Mouse (Mus musculus): ENCODE measurements at regions not wholly inside any gene's neighbourhood (a gene's known extent, or its start where the extent isn't known, plus 50 kb on each side); places are given as distances from the start of the nearest gene placed in this dataset.

DNA sequence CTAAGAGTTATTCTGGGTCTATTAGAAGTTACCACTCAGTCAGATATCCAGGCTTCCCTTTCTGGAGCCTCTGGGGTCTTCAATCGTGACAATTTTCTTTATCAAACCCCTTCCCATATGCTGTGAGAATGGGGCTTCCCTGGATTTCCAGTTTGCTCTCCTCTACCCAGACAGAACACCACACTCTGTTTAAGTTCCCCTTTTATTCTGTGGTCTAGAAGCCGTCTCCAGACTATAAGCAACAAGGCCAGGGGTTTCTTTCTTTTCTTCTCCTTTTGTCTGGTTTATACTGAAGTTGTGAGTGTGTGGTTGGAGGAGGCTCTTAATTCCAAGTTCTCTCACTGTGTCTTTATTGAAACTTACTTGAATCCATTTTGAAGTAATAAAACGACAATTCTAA is 225.5 kb downstream of the 1700129C05Rik start:
- Histone ChIP-seq H3K79me2 (replicated peaks; ENCODE audit: control insufficient read depth, extremely low read depth, insufficient read depth, poor library complexity, severe bottlenecking) (no peaks in the 10 kb centered on the region), H3K27ac (ENCODE audit: insufficient read depth, low read depth) (no peak overlapping the region), H3K9me3 (replicated peaks; ENCODE audit: low read length) (no peaks in the 10 kb centered on the region), H3K4me1 (ENCODE audit: control insufficient read depth in 1 of 2, insufficient read depth in 2 of 2) (peaks cover 3 to 12% of the 10 kb centered on the region in 2 experiments; a peak in 2 of 4 replicates), H3K4me3 (replicated peaks in 1 of 3; ENCODE audit: low read depth in 2 of 3, low read length in 2 of 3, poor library complexity in 1 of 3) (peak overlapping the region in 1 of 3 experiments; percentile 24), H3K36me3 (replicated peaks in 1 of 2; ENCODE audit: control insufficient read depth in 1 of 2, insufficient read depth in 1 of 2, low read length in 1 of 2) (no peaks in the 10 kb centered on the region), H3K27me3 (replicated peaks) (no peaks in the 10 kb centered on the region), H3K9ac (ENCODE audit: insufficient read depth, low read depth) (peak overlapping the region; percentile 48; the same call in 1 of the 2 replicates), H3K4me2 (ENCODE audit: insufficient read depth, low read depth, poor library complexity, severe bottlenecking) (no peak overlapping the region; the same call in 1 of the 2 replicates)
- in situ Hi-C loops (cut with MboI; ENCODE audit: low pct_ligation_motif_present, low pct_unique_long_range_greater_than_20kb, low sequenced_read_pairs) (no loop called here), dilution Hi-C loops (cut with MboI; ENCODE audit: extremely low pct_ligation_motif_present, extremely low pct_unique_long_range_greater_than_20kb, low sequenced_read_pairs) (no loop called here)
- peak; percentile 45 for DNase-seq (ENCODE audit: extremely low read depth)
- TF ChIP-seq CHD2 (IDR thresholded peaks at IDR 0.05; ENCODE audit: low read length) (no peak), ZC3H11A (IDR thresholded peaks at IDR 0.05; ENCODE audit: low read depth, low read length) (no peak), IRF4 (IDR thresholded peaks at IDR 0.05; ENCODE audit: low read depth, low read length) (no peak), POLR2AphosphoS2 (IDR thresholded peaks at IDR 0.05; ENCODE audit: low read depth, low read length) (no peak)

DNA sequence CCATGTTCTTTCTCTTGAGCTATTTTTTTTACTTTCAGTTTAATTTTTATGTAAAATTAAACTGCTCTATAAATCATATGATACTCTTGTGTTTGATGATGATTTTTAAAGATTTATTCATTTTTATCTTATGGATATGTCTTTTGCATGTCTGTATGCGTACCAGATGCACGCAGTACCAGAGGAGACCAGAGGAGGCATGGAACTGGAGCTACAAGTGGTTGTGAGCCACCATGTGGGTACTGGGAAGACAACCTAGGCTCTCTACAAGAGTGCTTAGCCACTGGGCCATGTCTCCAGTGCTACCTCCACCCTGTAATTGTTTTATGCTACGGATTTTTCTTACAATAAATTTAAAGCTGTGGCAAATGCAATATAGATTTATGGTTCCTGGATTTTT is 227.8 kb downstream of the 1700129C05Rik start:
- H3K27ac ChIP-seq (ENCODE audit: insufficient read depth, low read depth), result no peak overlapping the region
- dilution Hi-C loops (cut with MboI; ENCODE audit: extremely low pct_ligation_motif_present, extremely low pct_unique_long_range_greater_than_20kb, low sequenced_read_pairs), result no loop called here
- in situ Hi-C loops (cut with MboI; ENCODE audit: low pct_ligation_motif_present, low pct_unique_long_range_greater_than_20kb, low sequenced_read_pairs), result no loop called here
- H3K4me2 ChIP-seq (ENCODE audit: insufficient read depth, low read depth, poor library complexity, severe bottlenecking), result no peak overlapping the region
- no peak overlapping the region for H3K4me3 ChIP-seq (replicated peaks in 1 of 3; ENCODE audit: low read depth in 2 of 3, low read length in 2 of 3, poor library complexity in 1 of 3)
- TF ChIP-seq EP300 (IDR thresholded peaks at IDR 0.05; ENCODE audit: low read length), result no peak
- TF ChIP-seq RAD21 (IDR thresholded peaks at IDR 0.05; ENCODE audit: low read depth, low read length), result peak; percentile 0; the same call in 1 of the 2 replicates
- no peak for TF ChIP-seq BHLHE40 (IDR thresholded peaks at IDR 0.05; ENCODE audit: low read depth, low read length)
- TF ChIP-seq CTCF (conservative IDR thresholded peaks at IDR 0.05 in 1 of 2, IDR thresholded peaks at IDR 0.05 in 1 of 2; ENCODE audit: low read depth in 2 of 2, low read length in 2 of 2), result peak in 1 of 2 experiments; percentile 46; a peak in 2 of 4 replicates
- no peak for TF ChIP-seq NRF1 (IDR thresholded peaks at IDR 0.05; ENCODE audit: low read depth, low read length)
- H3K9ac ChIP-seq (ENCODE audit: insufficient read depth, low read depth), result no peak overlapping the region
- no peak for DNase-seq (ENCODE audit: extremely low read depth)
- H3K27me3 ChIP-seq (replicated peaks), result no peaks in the 10 kb centered on the region
- no peaks in the 10 kb centered on the region for H3K79me2 ChIP-seq (replicated peaks; ENCODE audit: control insufficient read depth, extremely low read depth, insufficient read depth, poor library complexity, severe bottlenecking)
- H3K9me3 ChIP-seq (replicated peaks; ENCODE audit: low read length), result peaks cover 3% of the 10 kb centered on the region
- peaks cover 3 to 12% of the 10 kb centered on the region in 2 experiments; a peak in 2 of 4 replicates for H3K4me1 ChIP-seq (ENCODE audit: control insufficient read depth in 1 of 2, insufficient read depth in 2 of 2)
- H3K36me3 ChIP-seq (replicated peaks in 1 of 2; ENCODE audit: control insufficient read depth in 1 of 2, insufficient read depth in 1 of 2, low read length in 1 of 2), result no peaks in the 10 kb centered on the region

DNA sequence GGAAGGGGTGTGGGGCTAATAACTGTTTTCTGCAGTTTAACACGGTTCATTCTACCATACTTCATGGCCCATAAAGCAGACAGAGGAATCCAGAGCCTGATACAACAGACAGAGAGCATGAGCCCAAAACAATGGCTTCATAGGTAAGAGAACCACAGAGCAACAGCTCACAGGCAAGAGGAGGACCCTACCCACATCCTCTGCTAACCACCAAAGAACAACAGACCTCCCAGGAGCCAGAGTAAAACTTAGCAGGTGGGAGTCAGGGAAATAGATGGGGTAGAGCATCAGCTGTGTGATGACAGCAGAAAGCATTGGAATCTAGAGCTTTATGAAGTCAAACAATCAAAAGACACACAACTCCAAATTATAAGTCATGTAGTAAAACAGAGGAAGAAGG is 231.8 kb downstream of the 1700129C05Rik start:
- Histone ChIP-seq H3K4me1 (ENCODE audit: control insufficient read depth in 1 of 2, insufficient read depth in 2 of 2) (no peaks in the 10 kb centered on the region; a peak in 1 of 4 replicates), H3K79me2 (replicated peaks; ENCODE audit: control insufficient read depth, extremely low read depth, insufficient read depth, poor library complexity, severe bottlenecking) (no peaks in the 10 kb centered on the region; the same call in 1 of the 2 replicates), H3K9me3 (replicated peaks; ENCODE audit: low read length) (peaks cover 3% of the 10 kb centered on the region), H3K36me3 (replicated peaks in 1 of 2; ENCODE audit: control insufficient read depth in 1 of 2, insufficient read depth in 1 of 2, low read length in 1 of 2) (no peaks in the 10 kb centered on the region), H3K27ac (ENCODE audit: insufficient read depth, low read depth) (no peak overlapping the region), H3K9ac (ENCODE audit: insufficient read depth, low read depth) (no peak overlapping the region), H3K27me3 (replicated peaks) (no peaks in the 10 kb centered on the region), H3K4me3 (replicated peaks in 1 of 3; ENCODE audit: low read depth in 2 of 3, low read length in 2 of 3, poor library complexity in 1 of 3) (no peak overlapping the region), H3K4me2 (ENCODE audit: insufficient read depth, low read depth, poor library complexity, severe bottlenecking) (no peak overlapping the region)
- no peak for TF ChIP-seq MYC (IDR thresholded peaks at IDR 0.05; ENCODE audit: low read depth, low read length)
- no peak for TF ChIP-seq MAFK (IDR thresholded peaks at IDR 0.05; ENCODE audit: insufficient replicate concordance, low read length)
- no peak for TF ChIP-seq MAZ (IDR thresholded peaks at IDR 0.05; ENCODE audit: low read depth, low read length)
- no peak for TF ChIP-seq JUN (IDR thresholded peaks at IDR 0.05; ENCODE audit: insufficient read depth, low read depth, low read length)
- no peak for TF ChIP-seq E2F4 (IDR thresholded peaks at IDR 0.05; ENCODE audit: insufficient replicate concordance, low read depth, low read length)
- TF ChIP-seq CTCF (conservative IDR thresholded peaks at IDR 0.05 in 1 of 2, IDR thresholded peaks at IDR 0.05 in 1 of 2; ENCODE audit: low read depth in 2 of 2, low read length in 2 of 2), result no peak
- TF ChIP-seq BHLHE40 (IDR thresholded peaks at IDR 0.05; ENCODE audit: low read depth, low read length), result no peak
- no peak for TF ChIP-seq MEF2A (IDR thresholded peaks at IDR 0.05; ENCODE audit: borderline replicate concordance, low read depth, low read length)
- TF ChIP-seq TCF12 (IDR thresholded peaks at IDR 0.05; ENCODE audit: low read depth, low read length), result no peak
- no peak for TF ChIP-seq UBTF (IDR thresholded peaks at IDR 0.05; ENCODE audit: low read depth, low read length)
- no peak for DNase-seq (ENCODE audit: extremely low read depth)
- dilution Hi-C loops (cut with MboI; ENCODE audit: extremely low pct_ligation_motif_present, extremely low pct_unique_long_range_greater_than_20kb, low sequenced_read_pairs), result no loop called here
- in situ Hi-C loops (cut with MboI; ENCODE audit: low pct_ligation_motif_present, low pct_unique_long_range_greater_than_20kb, low sequenced_read_pairs), result no loop called here

All from CH12.LX (cell line).